Mouse (Mus musculus) limb, embryonic 14.5 days (tissue): ENCODE measurements at regions not wholly inside any gene's neighbourhood (a gene's known extent, or its start where the extent isn't known, plus 50 kb on each side); places are given as distances from the start of the nearest gene placed in this dataset.

Experiments used
- ATAC-seq: fragments of 200-750 bp; cut with Nextera tagmentation; 2 replicates; pipeline ENCODE4 v1.8.0; 2017; ENCODE audit warnings: low read depth, moderate number of reproducible peaks, moderate TSS enrichment; ENCODE audit not compliant: low FRiP score
- DNase-seq: peaks from one replicate; pipeline ENCODE4 v3.0.0-alpha.2; 2015; ENCODE audit warnings: low spot score
- H3K27ac ChIP-seq: fragments of 300-500 bp; sonication (generic); replicated peaks from 2 replicates; pipeline ENCODE4 v1.5.1; 2014; ENCODE audit warnings: low read depth, mild to moderate bottlenecking, low read length, moderate library complexity, mixed read lengths
- H3K27me3 ChIP-seq: fragments of 300-500 bp; sonication (generic); 2 replicates; pipeline ENCODE4 v1.6.1; 2014; ENCODE audit warnings: low read length, mixed read lengths; ENCODE audit not compliant: control insufficient read depth, insufficient read depth
- H3K36me3 ChIP-seq: fragments of 300-500 bp; sonication (generic); 2 replicates; pipeline ENCODE4 v1.6.1; 2014; ENCODE audit warnings: mild to moderate bottlenecking, low read length, moderate library complexity, mixed read lengths; ENCODE audit not compliant: control insufficient read depth, insufficient read depth
- H3K4me1 ChIP-seq: fragments of 300-500 bp; sonication (generic); 2 replicates; pipeline ENCODE4 v1.6.1; 2014; ENCODE audit warnings: antibody characterized with exemption, low read length, mixed read lengths; ENCODE audit not compliant: control insufficient read depth, insufficient read depth
- H3K4me2 ChIP-seq: fragments of 300-500 bp; sonication (generic); replicated peaks from 2 replicates; pipeline ENCODE4 v1.6.1; 2014; ENCODE audit warnings: low read depth, mild to moderate bottlenecking, low read length, moderate library complexity; ENCODE audit not compliant: severe bottlenecking
- H3K4me3 ChIP-seq: fragments of 300-500 bp; sonication (generic); replicated peaks from 2 replicates; pipeline ENCODE4 v1.5.1; 2014; ENCODE audit warnings: low read length
- H3K9ac ChIP-seq: fragments of 300-500 bp; sonication (generic); 2 replicates; pipeline ENCODE4 v1.6.1; 2014; ENCODE audit warnings: mild to moderate bottlenecking, low read depth, low read length, moderate library complexity; ENCODE audit not compliant: severe bottlenecking
- H3K9me3 ChIP-seq: fragments of 300-500 bp; sonication (generic); 2 replicates; pipeline ENCODE4 v1.6.1; 2016; ENCODE audit warnings: low read length; ENCODE audit not compliant: control insufficient read depth
- POLR2A ChIP-seq: fragments of 200-500 bp; IDR thresholded peaks from 2 replicates; pipeline ENCODE4 v1.8.0; 2012; ENCODE audit warnings: inconsistent platforms, mild to moderate bottlenecking, moderate library complexity, borderline replicate concordance; ENCODE audit not compliant: insufficient read depth, insufficient read length; ENCODE audit errors: extremely low read depth
- WGBS: fragments of 180-500 bp; shearing (Covaris S2); extraction: QIAGEN DNeasy Blood & Tissue Kit; methylation state at CpG from one replicate; pipeline ENCODE4 v1.1.7; 2014; 5-methylcytosine and 5-hydroxymethylcytosine counted together

DNA sequence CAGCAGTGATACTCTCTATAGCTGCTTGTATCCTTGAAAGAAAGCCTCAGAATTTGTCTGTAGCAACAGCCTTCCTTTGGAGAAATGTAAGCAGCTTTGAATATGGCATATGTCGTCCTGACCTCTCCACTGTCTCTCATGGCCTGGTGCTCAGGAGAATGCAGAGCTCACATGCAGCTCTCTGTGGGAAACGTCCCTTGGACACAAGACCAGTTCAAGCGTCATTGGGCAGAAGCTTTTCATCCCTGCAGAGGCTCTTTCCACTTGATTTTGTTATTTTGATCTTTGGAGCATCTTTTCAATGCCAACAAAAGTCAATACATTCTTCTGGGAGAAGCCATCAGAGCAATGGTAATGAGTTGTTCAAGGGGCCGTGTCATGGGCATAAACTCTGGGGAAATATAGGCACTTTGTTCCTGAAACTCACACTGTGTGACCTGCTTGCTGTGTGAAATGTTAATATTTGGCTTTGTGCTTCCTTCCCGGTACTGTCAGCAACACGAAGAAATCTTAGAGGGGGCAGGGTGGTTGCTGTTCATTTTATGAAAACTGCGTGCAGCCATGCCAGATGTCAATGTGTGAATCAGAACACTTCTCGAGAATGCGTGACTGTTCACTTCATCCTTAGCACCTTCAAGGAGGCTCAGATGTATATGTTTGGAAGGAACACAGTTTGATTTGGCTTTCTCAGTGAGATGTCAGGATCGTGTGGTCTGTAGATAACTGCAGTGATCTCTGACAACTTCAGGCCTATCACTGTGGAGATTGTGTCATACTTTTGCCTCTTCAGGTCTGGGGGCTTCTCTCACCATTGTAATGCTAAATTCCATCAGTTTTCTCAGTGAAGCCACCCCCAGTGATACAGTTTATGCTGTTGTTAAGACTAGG lies 115.8 kb upstream of the Hs3st1 start:
- no peak for DNase-seq
- H3K27me3 ChIP-seq, result no peaks in the 10 kb centered on the region
- TF ChIP-seq POLR2A, result no peak
- H3K4me2 ChIP-seq, result no peak overlapping the region
- no peaks in the 10 kb centered on the region for H3K36me3 ChIP-seq
- H3K4me3 ChIP-seq, result no peak overlapping the region
- H3K4me1 ChIP-seq, result no peaks in the 10 kb centered on the region
- ATAC-seq, result no peak
- H3K27ac ChIP-seq, result no peak overlapping the region
- H3K9ac ChIP-seq, result no peak overlapping the region
- 76% methylated on average over 10 of the region's 10 CpGs for WGBS
- no peaks in the 10 kb centered on the region for H3K9me3 ChIP-seq

DNA sequence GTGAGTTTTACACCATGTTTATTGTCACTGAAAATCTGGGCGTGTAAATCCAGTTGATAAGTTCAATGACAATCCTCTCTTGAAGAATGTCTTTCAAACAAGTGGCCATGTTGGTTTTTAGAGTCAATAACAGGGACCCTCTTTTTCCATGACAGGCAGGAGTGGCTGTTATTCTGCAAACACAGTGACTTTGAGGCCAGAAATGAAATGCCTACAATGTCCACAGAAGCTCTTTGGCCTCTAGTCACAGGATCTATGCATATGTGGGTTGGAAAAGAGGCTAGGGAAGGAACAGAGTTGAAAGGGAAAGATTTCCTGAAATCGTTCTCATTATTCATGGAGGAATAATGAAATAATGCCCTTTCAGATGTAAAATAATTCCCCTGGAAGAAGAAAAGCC lies 101.9 kb upstream of the Hs3st1 start:
- Histone ChIP-seq H3K36me3 (no peaks in the 10 kb centered on the region), H3K4me1 (no peaks in the 10 kb centered on the region), H3K9ac (no peak overlapping the region), H3K27ac (no peak overlapping the region), H3K27me3 (no peaks in the 10 kb centered on the region), H3K4me2 (no peak overlapping the region), H3K4me3 (no peak overlapping the region), H3K9me3 (no peaks in the 10 kb centered on the region)
- DNase-seq, result no peak
- ATAC-seq, result no peak
- no peak for TF ChIP-seq POLR2A
- 84% methylated on average over 2 of the region's 2 CpGs for WGBS

DNA sequence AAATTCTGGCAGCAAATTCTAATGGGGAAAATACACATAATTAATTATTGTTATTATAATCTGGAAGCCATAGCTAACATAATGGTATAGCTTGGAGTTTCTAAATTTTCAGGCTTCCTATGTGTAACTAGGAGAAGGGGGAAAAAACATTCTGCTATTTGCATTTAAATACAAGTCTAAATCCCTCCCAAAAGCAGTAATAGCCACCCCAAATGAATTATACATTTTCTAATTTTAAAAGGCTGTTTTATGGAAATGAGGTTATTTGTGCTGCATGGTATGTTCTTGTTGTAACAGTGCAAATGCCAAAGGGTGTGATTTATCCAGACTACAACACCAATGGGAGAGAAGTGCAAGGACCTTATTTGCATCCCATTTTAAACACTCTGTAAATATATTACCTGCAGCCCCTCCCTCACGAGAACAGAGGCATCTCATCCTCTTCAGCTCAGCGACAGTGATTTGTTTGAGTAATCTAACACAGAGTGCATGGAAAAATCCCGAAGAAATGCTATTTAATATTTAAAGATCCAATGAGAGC lies 101.4 kb upstream of the Hs3st1 start:
- Histone ChIP-seq H3K36me3 (no peaks in the 10 kb centered on the region), H3K9me3 (no peaks in the 10 kb centered on the region), H3K27ac (no peak overlapping the region), H3K27me3 (no peaks in the 10 kb centered on the region), H3K4me3 (no peak overlapping the region), H3K9ac (no peak overlapping the region), H3K4me1 (no peaks in the 10 kb centered on the region), H3K4me2 (no peak overlapping the region)
- DNase-seq (no peak), ATAC-seq (no peak)
- WGBS, result 78% methylated on average over 3 of the region's 3 CpGs
- no peak for TF ChIP-seq POLR2A

DNA sequence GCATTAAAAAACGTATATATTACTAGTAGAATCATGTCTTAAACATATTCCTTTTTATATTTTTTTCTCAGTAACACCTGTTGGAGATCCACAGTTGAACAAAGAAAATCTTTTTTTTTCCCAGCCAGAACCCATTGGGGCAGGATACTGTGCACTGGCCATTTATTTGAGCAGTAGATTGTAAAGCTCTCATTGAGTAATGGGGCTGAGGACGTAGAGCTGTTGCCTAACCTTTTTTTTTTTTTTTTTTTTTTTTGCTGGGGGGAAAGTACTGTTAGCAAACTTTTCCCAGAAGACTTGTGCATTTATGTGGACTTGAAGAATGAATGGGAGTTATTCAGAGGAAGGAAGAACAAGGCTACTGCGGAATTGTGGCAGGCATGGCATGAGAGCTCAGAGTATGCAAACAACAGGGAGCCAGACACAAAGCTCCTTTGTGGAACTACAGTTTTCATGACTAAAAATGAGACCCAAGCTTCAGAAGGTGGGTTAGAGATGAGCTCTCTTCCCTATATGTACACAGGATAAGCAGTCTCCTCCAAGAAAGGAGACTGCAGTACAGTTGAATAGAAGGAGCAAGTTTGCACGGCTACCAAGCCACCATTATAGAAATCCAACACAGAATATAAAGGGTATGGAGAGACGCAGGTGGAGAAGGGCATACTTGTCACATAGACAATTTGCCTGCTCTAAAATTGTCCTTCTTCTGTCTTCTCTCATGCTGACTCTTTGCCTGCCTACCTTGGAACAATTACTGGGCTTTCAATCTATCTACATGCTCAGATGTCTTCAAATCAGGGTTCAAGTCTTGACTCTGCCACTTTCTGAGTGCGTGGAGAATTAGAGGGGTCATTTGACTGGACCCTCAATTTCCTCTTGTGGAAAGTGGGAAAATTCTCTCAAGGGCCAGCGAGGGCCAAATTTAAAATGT lies 100.7 kb upstream of the Hs3st1 start:
- no peak for ATAC-seq
- whole genome bisulfite sequencing, result 72% methylated on average over 7 of the region's 7 CpGs

DNA sequence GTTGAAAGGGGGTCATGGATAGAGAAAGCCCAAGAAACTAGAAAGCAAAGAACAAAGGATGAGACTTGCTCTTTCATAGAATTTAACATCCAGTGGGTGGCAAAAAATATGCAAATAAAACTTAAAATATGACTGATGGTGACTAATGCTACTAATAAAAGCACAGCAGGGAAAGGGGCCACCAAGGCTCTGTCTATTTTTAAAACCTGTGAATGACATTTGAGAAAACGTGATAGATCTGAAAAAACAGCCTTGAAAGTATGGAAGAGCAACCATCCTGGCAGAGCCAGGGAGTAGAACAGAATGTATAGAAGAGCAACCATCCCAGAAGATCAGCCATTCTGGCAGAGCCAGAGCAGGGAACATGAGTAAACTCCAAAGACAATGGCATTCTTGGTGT lies 91.9 kb upstream of the Hs3st1 start:
- H3K4me2 ChIP-seq, result no peak overlapping the region
- H3K4me3 ChIP-seq, result no peak overlapping the region
- H3K27ac ChIP-seq, result no peak overlapping the region
- H3K4me1 ChIP-seq, result no peaks in the 10 kb centered on the region
- DNase-seq (no peak), ATAC-seq (no peak)
- TF ChIP-seq POLR2A, result no peak
- no peak overlapping the region for H3K9ac ChIP-seq
- H3K9me3 ChIP-seq, result no peaks in the 10 kb centered on the region
- WGBS, result 46% methylated on average over 1 of the region's 1 CpGs
- H3K36me3 ChIP-seq, result no peaks in the 10 kb centered on the region
- no peaks in the 10 kb centered on the region for H3K27me3 ChIP-seq

More for the DNA sequence above, 100.7 kb upstream of the Hs3st1 start:
- no peak overlapping the region for H3K27ac ChIP-seq
- H3K9me3 ChIP-seq, result no peaks in the 10 kb centered on the region
- H3K4me1 ChIP-seq, result no peaks in the 10 kb centered on the region
- no peak overlapping the region for H3K9ac ChIP-seq
- H3K4me2 ChIP-seq, result no peak overlapping the region
- TF ChIP-seq POLR2A, result no peak
- H3K4me3 ChIP-seq, result no peak overlapping the region
- DNase-seq, result no peak
- no peaks in the 10 kb centered on the region for H3K27me3 ChIP-seq
- no peaks in the 10 kb centered on the region for H3K36me3 ChIP-seq
